25 mouse cellular contexts compared by ENCODE assay signal in the genomic region with DNA sequence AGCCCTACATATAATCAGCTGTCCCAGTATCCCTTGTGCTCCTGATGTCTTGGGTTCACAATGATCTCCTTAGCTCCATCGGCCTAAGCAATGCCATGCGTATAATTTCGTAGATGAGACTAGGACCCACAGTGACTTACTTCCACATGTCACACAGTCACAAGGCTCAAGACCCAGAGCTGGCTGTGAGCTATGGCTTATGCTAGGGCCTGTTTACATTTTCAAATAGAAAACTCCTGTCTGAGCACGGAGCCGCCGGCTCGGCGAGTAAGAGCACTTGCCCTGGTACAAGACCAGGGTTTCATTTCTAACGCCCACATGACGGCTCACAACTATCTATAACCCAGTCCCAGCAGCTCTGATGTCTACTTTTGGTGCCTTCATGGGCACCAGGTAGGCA.
DNase-seq lines count a peak whose midpoint lies in the region; ATAC-seq and TF ChIP-seq lines count a peak whose summit lies in the region.
"Had no signal": no experiment of that assay in that cellular context is flagged by ENCODE, and none has a peak within 500 bp of the region (broad histone marks: within the 10 kb centered on the region; RNA-seq: fewer than 3 reads in every experiment).

No protein-coding gene starts in this region.

- H3K4me3 ChIP-seq in intestine, embryonic 14.5 days (ENCODE audit: low read depth, low read length): no peak overlapping the region
- H3K4me3 ChIP-seq in intestine, embryonic 16.5 days (ENCODE audit: low read length): no peak overlapping the region
- no peak overlapping the region for H3K4me3 ChIP-seq in liver, postnatal 0 days (ENCODE audit: low read depth, low read length)
- no peak overlapping the region for H3K4me3 ChIP-seq in liver, embryonic 12.5 days
- H3K4me3 ChIP-seq in neural tube, embryonic 11.5 days (ENCODE audit: low read depth, low read length): no peak overlapping the region
- H3K4me3 ChIP-seq: embryonic facial prominence, embryonic 10.5 days; embryonic facial prominence, embryonic 12.5 days; forebrain, embryonic 13.5 days had no signal

- TF ChIP-seq EP300 in liver, postnatal 0 days (IDR thresholded peaks at IDR 0.05; ENCODE audit: low read depth): no peak

- H3K4me2 ChIP-seq in intestine, embryonic 14.5 days (ENCODE audit: low read length): no peak overlapping the region
- no peak overlapping the region for H3K4me2 ChIP-seq in intestine, embryonic 16.5 days (ENCODE audit: low read depth, low read length)
- no peak overlapping the region for H3K4me2 ChIP-seq in liver, postnatal 0 days (ENCODE audit: low read depth, low read length)
- H3K4me2 ChIP-seq in liver, embryonic 12.5 days: no peak overlapping the region
- H3K4me2 ChIP-seq in neural tube, embryonic 11.5 days (ENCODE audit: low read depth): no peak overlapping the region
- H3K4me2 ChIP-seq: embryonic facial prominence, embryonic 12.5 days; forebrain, embryonic 13.5 days had no signal

- no peaks in the 10 kb centered on the region for H3K9me3 ChIP-seq in intestine, embryonic 14.5 days (ENCODE audit: control insufficient read depth, low read length)
- no peaks in the 10 kb centered on the region for H3K9me3 ChIP-seq in intestine, embryonic 16.5 days (ENCODE audit: control insufficient read depth, low read length)
- H3K9me3 ChIP-seq in liver, postnatal 0 days (ENCODE audit: low read length): no peaks in the 10 kb centered on the region
- no peaks in the 10 kb centered on the region for H3K9me3 ChIP-seq in liver, embryonic 12.5 days (replicated peaks)
- H3K9me3 ChIP-seq in neural tube, embryonic 11.5 days (ENCODE audit: control insufficient read depth, low read length): no peaks in the 10 kb centered on the region
- H3K9me3 ChIP-seq: embryonic facial prominence, embryonic 10.5 days; embryonic facial prominence, embryonic 12.5 days; forebrain, embryonic 13.5 days had no signal

- intact Hi-C loops in heart, postnatal 14 days (cut with DNase I): no loop called here

- no peak for ATAC-seq in intestine, embryonic 14.5 days (replicated peaks; ENCODE audit: low FRiP score, low TSS enrichment, low read depth)
- ATAC-seq in intestine, embryonic 16.5 days: no peak
- no peak for ATAC-seq in liver, postnatal 0 days
- no peak for ATAC-seq in liver, embryonic 12.5 days
- ATAC-seq in neural tube, embryonic 11.5 days (ENCODE audit: insufficient read depth, low FRiP score, low TSS enrichment): no peak
- ATAC-seq: activated CD4-positive, CD25-positive, alpha-beta regulatory T cell, adult 4 months; CD4-positive, CD25-positive, alpha-beta regulatory T cell, adult 4 months; forebrain, embryonic 13.5 days; Patski had no signal

- 88% methylated on average over 10 of the region's 10 CpGs for WGBS in intestine, embryonic 14.5 days
- WGBS in intestine, embryonic 16.5 days: 88% methylated on average over 10 of the region's 10 CpGs
- 84% methylated on average over 10 of the region's 10 CpGs for WGBS in liver, postnatal 0 days (ENCODE audit: insufficient replicate concordance)
- 82% methylated on average over 10 of the region's 10 CpGs for WGBS in liver, embryonic 12.5 days (ENCODE audit: insufficient replicate concordance)
- 96% methylated on average over 10 of the region's 10 CpGs for WGBS in neural tube, embryonic 11.5 days

- H3K36me3 ChIP-seq in intestine, embryonic 14.5 days (ENCODE audit: control insufficient read depth, insufficient read depth, low read length): no peaks in the 10 kb centered on the region
- no peaks in the 10 kb centered on the region for H3K36me3 ChIP-seq in intestine, embryonic 16.5 days (ENCODE audit: control insufficient read depth, insufficient read depth, low read length)
- H3K36me3 ChIP-seq in liver, postnatal 0 days (replicated peaks; ENCODE audit: insufficient read depth, low read length): peaks cover 16% of the 10 kb centered on the region
- H3K36me3 ChIP-seq in liver, embryonic 12.5 days: peaks cover 4% of the 10 kb centered on the region; the same call in 1 of the 2 replicates
- no peaks in the 10 kb centered on the region for H3K36me3 ChIP-seq in neural tube, embryonic 11.5 days (ENCODE audit: control insufficient read depth, insufficient read depth, low read length)
- H3K36me3 ChIP-seq: embryonic facial prominence, embryonic 10.5 days; embryonic facial prominence, embryonic 12.5 days; G1E had no signal

- H3K27me3 ChIP-seq in intestine, embryonic 14.5 days (replicated peaks; ENCODE audit: control insufficient read depth, insufficient read depth, low read length): no peaks in the 10 kb centered on the region
- no peaks in the 10 kb centered on the region for H3K27me3 ChIP-seq in intestine, embryonic 16.5 days (replicated peaks; ENCODE audit: control insufficient read depth, insufficient read depth, low read length)
- no peaks in the 10 kb centered on the region for H3K27me3 ChIP-seq in liver, postnatal 0 days (ENCODE audit: insufficient read depth, low read length)
- H3K27me3 ChIP-seq in liver, embryonic 12.5 days (replicated peaks): no peaks in the 10 kb centered on the region
- H3K27me3 ChIP-seq in neural tube, embryonic 11.5 days (ENCODE audit: control insufficient read depth, insufficient read depth, low read length): no peaks in the 10 kb centered on the region
- H3K27me3 ChIP-seq: CH12.LX; embryonic facial prominence, embryonic 12.5 days; forebrain, embryonic 13.5 days had no signal

- no peak overlapping the region for H3K27ac ChIP-seq in intestine, embryonic 14.5 days (ENCODE audit: low read depth)
- no peak overlapping the region for H3K27ac ChIP-seq in intestine, embryonic 16.5 days (ENCODE audit: low read length)
- H3K27ac ChIP-seq in liver, postnatal 0 days (ENCODE audit: low read depth): no peak overlapping the region
- H3K27ac ChIP-seq in liver, embryonic 12.5 days: no peak overlapping the region
- no peak overlapping the region for H3K27ac ChIP-seq in neural tube, embryonic 11.5 days (ENCODE audit: low read depth, low read length)
- H3K27ac ChIP-seq: embryonic facial prominence, embryonic 10.5 days; embryonic facial prominence, embryonic 12.5 days; forebrain, embryonic 13.5 days had no signal

- no peak for TF ChIP-seq CTCF in liver, postnatal 0 days (IDR thresholded peaks at IDR 0.05; ENCODE audit: low read depth)

- no peaks in the 10 kb centered on the region for H3K4me1 ChIP-seq in intestine, embryonic 14.5 days (replicated peaks; ENCODE audit: control insufficient read depth, insufficient read depth, low read length)
- H3K4me1 ChIP-seq in intestine, embryonic 16.5 days (ENCODE audit: control insufficient read depth, insufficient read depth, low read length): no peaks in the 10 kb centered on the region
- H3K4me1 ChIP-seq in liver, postnatal 0 days (ENCODE audit: insufficient read depth): no peaks in the 10 kb centered on the region
- H3K4me1 ChIP-seq in liver, embryonic 12.5 days: no peaks in the 10 kb centered on the region
- no peaks in the 10 kb centered on the region for H3K4me1 ChIP-seq in neural tube, embryonic 11.5 days (ENCODE audit: control insufficient read depth, insufficient read depth, low read length)
- H3K4me1 ChIP-seq: embryonic facial prominence, embryonic 10.5 days; embryonic facial prominence, embryonic 12.5 days; forebrain, embryonic 13.5 days had no signal

- DNase-seq in heart, adult 11 months: peak; percentile 68
- DNase-seq in heart, postnatal 14 days: no peak
- DNase-seq in intestine, embryonic 14.5 days (ENCODE audit: low spot score): peak; percentile 37
- DNase-seq in liver, postnatal 0 days: peak; percentile 11
- DNase-seq in neural tube, embryonic 11.5 days (ENCODE audit: low spot score): peak; percentile 3
- DNase-seq in neural tube, embryonic 10.5 days (ENCODE audit: extremely low spot score, low spot score): no peak
- DNase-seq: adrenal gland, adult 8-10 months; adrenal gland, postnatal 14 days; adrenal gland, postnatal 36 days; B cell, adult 2 months; cerebellum, adult 11-12 months; cerebellum, adult 2 months; cerebellum, adult 9-10 months; cerebellum, postnatal 10 days; cerebellum, postnatal 25 days had no signal

- no peak overlapping the region for H3K9ac ChIP-seq in intestine, embryonic 14.5 days (ENCODE audit: low read length)
- no peak overlapping the region for H3K9ac ChIP-seq in intestine, embryonic 16.5 days (ENCODE audit: low read depth, low read length)
- no peak overlapping the region for H3K9ac ChIP-seq in liver, postnatal 0 days (replicated peaks)
- H3K9ac ChIP-seq in liver, embryonic 12.5 days: no peak overlapping the region
- no peak overlapping the region for H3K9ac ChIP-seq in neural tube, embryonic 11.5 days (ENCODE audit: low read length)
- H3K9ac ChIP-seq: embryonic facial prominence, embryonic 12.5 days; forebrain, embryonic 13.5 days had no signal

Comparison
In these comparisons a context has a peak if more than half of its experiments do, and no peak if none do; other contexts are left out.
1. DNase-seq: peak in heart, adult 11 months (single experiment), intestine, embryonic 14.5 days (single experiment), liver, postnatal 0 days (single experiment) and neural tube, embryonic 11.5 days (single experiment); none in heart, postnatal 14 days (0 of 2) and neural tube, embryonic 10.5 days (single experiment).